Mouse (Mus musculus) liver, embryonic 14.5 days (tissue): ENCODE measurements around the gene Dock2. TPM values are rescaled to one million over a fixed set of nuclear protein-coding genes. Genes with fewer than 3 reads are reported as not detected.

Source experiments
- ATAC-seq: fragments of 200-750 bp; cut with Nextera tagmentation; 2 replicates; pipeline ENCODE4 v1.8.0; 2017; ENCODE audit warnings: moderate number of reproducible peaks, mild to moderate bottlenecking, moderate library complexity; ENCODE audit not compliant: insufficient read depth
- DNase-seq, 3 experiments: peaks; one replicate each; pipeline ENCODE4 v3.0.0-alpha.2; 2012 to 2013; ENCODE audit warnings: low read depth in 3 of 3, low spot score in 3 of 3
- H3K27ac ChIP-seq: fragments of 300-500 bp; sonication (generic); 2 replicates; pipeline ENCODE4 v1.5.1; 2014; ENCODE audit warnings: moderate library complexity, mild to moderate bottlenecking, control low read depth, inconsistent platforms
- H3K27me3 ChIP-seq: fragments of 300-500 bp; sonication (generic); 2 replicates; pipeline ENCODE4 v1.6.1; 2014; ENCODE audit warnings: mild to moderate bottlenecking, low read length, moderate library complexity; ENCODE audit not compliant: control insufficient read depth, insufficient read depth
- H3K36me3 ChIP-seq: fragments of 300-500 bp; sonication (generic); replicated peaks from 2 replicates; pipeline ENCODE4 v1.6.1; 2014; ENCODE audit warnings: low read depth; ENCODE audit not compliant: control insufficient read depth, insufficient read depth
- H3K4me1 ChIP-seq, 2 experiments: fragments of 200-500 bp in 1 of 2; fragments of 300-500 bp in 1 of 2; sonication (generic) in 1 of 2; replicated peaks; 2 replicates each; pipeline ENCODE4 v1.6.1; 2012 to 2014; ENCODE audit warnings: antibody characterized with exemption in 1 of 2, inconsistent platforms in 1 of 2, low read length in 1 of 2; ENCODE audit not compliant: control insufficient read depth in 2 of 2, insufficient read depth in 2 of 2
- H3K4me2 ChIP-seq: fragments of 300-500 bp; sonication (generic); 2 replicates; pipeline ENCODE4 v1.6.1; 2014; ENCODE audit warnings: low read depth, mild to moderate bottlenecking, control low read depth, moderate library complexity
- H3K4me3 ChIP-seq, 2 experiments: fragments of 200-500 bp in 1 of 2; fragments of 300-500 bp in 1 of 2; sonication (generic) in 1 of 2; 2 replicates each; pipeline ENCODE4 v1.5.1; 2012 to 2014; ENCODE audit warnings: low read depth in 2 of 2, low read length in 2 of 2, mild to moderate bottlenecking in 2 of 2, control low read depth in 1 of 2, inconsistent platforms in 1 of 2, moderate library complexity in 1 of 2; ENCODE audit not compliant: insufficient read depth in 1 of 2
- H3K9ac ChIP-seq: fragments of 300-500 bp; sonication (generic); replicated peaks from 2 replicates; pipeline ENCODE4 v1.6.1; 2014; ENCODE audit warnings: mild to moderate bottlenecking, control low read depth, moderate library complexity
- H3K9me3 ChIP-seq: fragments of 300-500 bp; sonication (generic); 2 replicates; pipeline ENCODE4 v1.6.1; 2016; ENCODE audit warnings: low read length, mixed read lengths; ENCODE audit not compliant: control insufficient read depth
- CTCF ChIP-seq: IDR thresholded peaks from 2 replicates; pipeline ENCODE4 v1.5.1; 2016; ENCODE audit warnings: antibody characterized with exemption, low read depth, control low read depth
- EP300 ChIP-seq: IDR thresholded peaks from 2 replicates; pipeline ENCODE4 v1.6.1; 2016; ENCODE audit warnings: antibody characterized with exemption, low read depth
- WGBS: fragments of 180-500 bp; shearing (Covaris S2); extraction: QIAGEN DNeasy Blood & Tissue Kit; methylation state at CpG from one replicate; pipeline ENCODE4 v1.1.7; 2014; ENCODE audit not compliant: insufficient replicate concordance; 5-methylcytosine and 5-hydroxymethylcytosine counted together
- polyA plus RNA-seq, 2 experiments: library from polyadenylated mRNA; depleted of rRNA in 1 of 2; stranded (reverse) in 1 of 2; unstranded in 1 of 2; fragments of >200 nt; fragmentation: Nextera tagmentation in 1 of 2; extraction: Ambion mirVana in 1 of 2; gene quantifications; 2 replicates each; pipeline versions ENCODE4 v1.2.1 to v1.2.3; 2012 to 2014

The Dock2 gene
- polyA plus RNA-seq, 2 experiments = 2.1 to 2.6 TPM

DNA sequence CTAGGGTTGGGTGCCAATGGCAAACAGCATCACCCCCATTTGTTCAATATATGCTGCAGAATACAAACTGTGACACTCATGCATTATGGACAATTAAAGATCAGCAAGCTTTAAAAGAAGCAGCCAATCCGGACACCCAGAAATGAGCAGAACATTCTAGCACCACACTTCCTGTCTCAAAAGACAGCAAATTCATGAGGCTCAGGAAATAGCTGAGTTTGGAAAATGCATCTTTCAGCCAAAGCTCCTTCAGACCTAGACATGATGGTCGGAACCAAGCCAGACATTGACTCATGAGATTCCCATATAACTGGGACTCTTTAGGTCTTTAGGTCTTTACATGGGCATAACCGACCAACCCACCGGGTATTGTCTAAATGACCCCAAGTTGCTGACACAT, 6.2 kb downstream of the Dock2 start:
- no peak for DNase-seq

DNA sequence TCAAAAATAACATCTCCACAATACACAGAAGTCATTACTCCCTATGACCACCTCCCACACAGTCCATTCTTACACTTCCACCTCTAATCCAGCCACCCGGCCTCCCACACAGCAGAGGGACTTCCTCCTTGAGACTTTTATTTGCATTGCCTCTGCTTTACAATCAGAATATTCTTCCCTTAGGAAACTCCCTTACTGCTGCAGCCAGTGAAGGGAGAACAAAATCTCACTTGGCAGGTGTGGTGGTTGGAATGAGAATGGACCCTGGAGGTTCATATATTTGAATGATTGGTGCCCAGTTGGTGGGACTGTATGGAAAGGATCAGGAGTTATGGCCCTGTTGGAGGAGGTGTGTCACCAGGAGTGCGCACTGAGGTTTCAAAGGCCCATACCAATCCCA, 7.6 kb downstream of the Dock2 start:
- DNase-seq (no peak), ATAC-seq (no peak)
- H3K9me3 ChIP-seq = no peaks in the 10 kb centered on the region
- 54% methylated on average over 2 of the region's 2 CpGs for WGBS
- no peak overlapping the region for H3K4me3 ChIP-seq
- no peaks in the 10 kb centered on the region for H3K36me3 ChIP-seq
- no peak overlapping the region for H3K27ac ChIP-seq
- no peak overlapping the region for H3K4me2 ChIP-seq
- H3K4me1 ChIP-seq = peaks cover 0 to 6% of the 10 kb centered on the region in 2 experiments; a peak in 2 of 4 replicates
- no peaks in the 10 kb centered on the region for H3K27me3 ChIP-seq
- TF ChIP-seq EP300 = no peak
- no peak for TF ChIP-seq CTCF
- no peak overlapping the region for H3K9ac ChIP-seq

More for the DNA sequence above, 6.2 kb downstream of the Dock2 start:
- Histone ChIP-seq H3K4me2 (no peak overlapping the region), H3K4me1 (no peaks in the 10 kb centered on the region), H3K36me3 (no peaks in the 10 kb centered on the region), H3K4me3 (no peak overlapping the region), H3K9ac (no peak overlapping the region), H3K27me3 (no peaks in the 10 kb centered on the region), H3K9me3 (no peaks in the 10 kb centered on the region), H3K27ac (no peak overlapping the region)
- no peak for ATAC-seq
- TF ChIP-seq EP300 = no peak
- no peak for TF ChIP-seq CTCF
- 62% methylated on average over 4 of the region's 4 CpGs for WGBS

DNA sequence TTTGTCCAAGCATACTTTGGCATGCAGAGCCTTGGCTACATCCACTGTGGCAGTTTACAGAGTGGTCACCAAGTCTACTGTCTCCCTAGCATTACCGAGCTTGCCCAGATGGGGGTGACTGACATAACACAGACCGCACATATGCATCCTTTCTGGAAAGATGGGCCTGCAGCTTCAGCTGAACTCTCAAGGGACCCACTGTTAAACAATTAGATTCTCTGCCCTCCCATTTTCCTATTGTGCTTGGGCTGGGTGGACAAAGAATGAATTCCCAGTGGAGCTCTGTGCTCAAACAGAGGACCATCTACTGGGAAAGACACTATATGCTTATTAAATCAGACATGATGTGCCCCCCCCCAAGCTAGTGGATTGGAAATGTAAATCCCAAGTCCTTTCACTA, 9.1 kb downstream of the Dock2 start:
- no peak for ATAC-seq
- WGBS = 56% methylated on average over 2 of the region's 2 CpGs
- no peak overlapping the region for H3K4me2 ChIP-seq
- TF ChIP-seq EP300 (no peak), CTCF (no peak)
- H3K4me1 ChIP-seq = peaks cover 0 to 8% of the 10 kb centered on the region in 2 experiments; a peak in 2 of 4 replicates
- DNase-seq = no peak
- H3K4me3 ChIP-seq = no peak overlapping the region
- no peaks in the 10 kb centered on the region for H3K27me3 ChIP-seq
- no peak overlapping the region for H3K27ac ChIP-seq
- H3K9ac ChIP-seq = no peak overlapping the region
- H3K36me3 ChIP-seq = no peaks in the 10 kb centered on the region
- no peaks in the 10 kb centered on the region for H3K9me3 ChIP-seq

DNA sequence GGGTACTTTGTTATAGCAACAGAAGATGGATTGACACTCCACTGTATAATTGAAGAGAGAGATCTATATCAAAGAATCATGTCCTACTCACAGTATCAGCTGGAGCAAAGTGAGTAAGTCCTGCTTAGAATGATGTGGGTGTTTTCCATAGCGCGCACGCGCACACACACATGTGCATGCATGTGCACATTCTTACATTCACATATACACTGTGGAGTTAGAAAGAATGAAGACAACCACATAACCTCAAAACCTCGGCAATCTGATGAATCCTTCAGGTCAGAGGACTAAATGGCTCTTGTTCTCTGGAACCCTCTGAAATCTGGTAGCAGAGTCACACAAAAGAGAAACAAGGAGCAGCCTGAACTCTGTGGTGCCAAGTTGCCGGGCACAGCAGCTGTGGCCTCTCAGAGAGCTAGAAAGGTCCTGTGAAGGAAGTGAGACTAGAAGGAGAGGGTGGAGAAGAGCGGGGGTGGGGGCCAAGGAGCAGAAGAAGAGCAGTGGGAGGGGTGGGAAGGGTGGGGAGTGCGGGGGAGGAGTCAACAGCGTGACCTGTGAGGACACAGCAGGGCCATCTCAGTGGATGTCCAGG, 10.3 kb downstream of the Dock2 start:
- Histone ChIP-seq H3K27me3 (no peaks in the 10 kb centered on the region), H3K27ac (no peak overlapping the region), H3K9me3 (no peaks in the 10 kb centered on the region), H3K4me3 (no peak overlapping the region), H3K36me3 (no peaks in the 10 kb centered on the region), H3K4me1 (peaks cover 0 to 8% of the 10 kb centered on the region in 2 experiments; a peak in 2 of 4 replicates), H3K4me2 (no peak overlapping the region), H3K9ac (no peak overlapping the region)
- WGBS = 68% methylated on average over 9 of the region's 9 CpGs
- no peak for TF ChIP-seq CTCF
- no peak for TF ChIP-seq EP300
- no peak for ATAC-seq
- no peak for DNase-seq

DNA sequence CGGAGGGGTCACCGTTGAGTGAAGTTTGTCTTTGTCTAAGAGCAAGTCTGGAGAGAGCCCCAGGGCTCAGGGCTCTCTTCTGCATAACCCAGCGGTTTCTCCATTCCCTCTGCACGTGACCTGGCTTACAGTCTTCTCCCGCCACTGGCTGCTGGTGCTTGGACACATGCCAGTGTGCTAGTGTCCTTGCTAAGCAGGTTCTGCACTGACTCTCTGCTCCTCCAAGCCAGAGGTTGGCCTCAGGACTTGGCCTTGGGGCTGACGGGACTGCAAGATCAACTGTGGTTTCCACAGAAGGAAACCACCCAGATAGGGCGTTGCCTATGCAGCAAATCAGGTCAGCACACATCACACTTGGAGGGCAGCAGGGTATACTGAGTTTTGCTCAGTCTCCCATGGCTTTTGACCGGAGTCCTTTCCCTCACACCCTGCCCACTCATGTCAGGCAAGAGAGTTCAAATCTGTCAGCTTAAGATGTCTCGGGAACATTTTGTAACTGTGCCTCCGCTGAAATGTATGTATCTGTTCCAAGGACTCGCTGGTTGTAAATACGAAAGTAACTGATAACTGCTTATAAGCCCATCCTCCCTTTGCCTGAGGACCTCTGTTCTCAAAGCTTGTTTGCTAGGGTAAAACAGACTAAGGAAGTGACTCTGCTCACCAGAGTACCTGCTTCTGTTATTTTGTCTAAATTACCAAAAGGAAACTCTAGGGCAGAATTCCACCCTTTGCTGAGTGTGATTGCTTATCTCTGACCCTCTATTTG, 12.3 kb downstream of the Dock2 start:
- Histone ChIP-seq H3K4me2 (0 out of 2 replicates have a peak overlapping the region, but pooled peaks have one; percentile 13), H3K4me1 (peaks cover 0 to 8% of the 10 kb centered on the region in 2 experiments; a peak in 2 of 4 replicates), H3K27ac (no peak overlapping the region), H3K9ac (no peak overlapping the region), H3K9me3 (no peaks in the 10 kb centered on the region), H3K4me3 (no peak overlapping the region), H3K36me3 (no peaks in the 10 kb centered on the region), H3K27me3 (no peaks in the 10 kb centered on the region)
- no peak for TF ChIP-seq CTCF
- no peak for TF ChIP-seq EP300
- DNase-seq (no peak), ATAC-seq (no peak)
- 18% methylated on average over 12 of the region's 12 CpGs for WGBS
